Mouse (Mus musculus) liver, postnatal 0 days (tissue): ENCODE measurements around the gene Hyal1. TPM values are rescaled to one million over a fixed set of nuclear protein-coding genes. Genes with fewer than 3 reads are reported as not detected.

Source experiments
- ATAC-seq: fragments of 200-750 bp; cut with Nextera tagmentation; 2 replicates; pipeline ENCODE4 v1.8.0; 2017; ENCODE audit warnings: mild to moderate bottlenecking, moderate library complexity
- DNase-seq: peaks from one replicate; pipeline ENCODE4 v3.0.0-alpha.2; 2016
- H3K27ac ChIP-seq: fragments of 300-500 bp; sonication (generic); 2 replicates; pipeline ENCODE4 v1.5.1; 2014; ENCODE audit warnings: antibody characterized with exemption, moderate library complexity, mild to moderate bottlenecking, low read depth
- H3K27me3 ChIP-seq: fragments of 300-500 bp; sonication (generic); 2 replicates; pipeline ENCODE4 v1.6.1; 2014; ENCODE audit warnings: low read length, control low read depth, mixed read lengths; ENCODE audit not compliant: insufficient read depth
- H3K36me3 ChIP-seq: fragments of 300-500 bp; sonication (generic); replicated peaks from 2 replicates; pipeline ENCODE4 v1.6.1; 2014; ENCODE audit warnings: mild to moderate bottlenecking, control low read depth, low read length, moderate library complexity, mixed read lengths; ENCODE audit not compliant: insufficient read depth
- H3K4me1 ChIP-seq: fragments of 300-500 bp; sonication (generic); 2 replicates; pipeline ENCODE4 v1.6.1; 2014; ENCODE audit warnings: antibody characterized with exemption, mild to moderate bottlenecking, control low read depth; ENCODE audit not compliant: insufficient read depth
- H3K4me2 ChIP-seq: fragments of 300-500 bp; sonication (generic); 2 replicates; pipeline ENCODE4 v1.6.1; 2014; ENCODE audit warnings: low read depth, mild to moderate bottlenecking, low read length, moderate library complexity, mixed read lengths
- H3K4me3 ChIP-seq: fragments of 300-500 bp; sonication (generic); 2 replicates; pipeline ENCODE4 v1.5.1; 2014; ENCODE audit warnings: low read depth, low read length
- H3K9ac ChIP-seq: fragments of 300-500 bp; sonication (generic); replicated peaks from 2 replicates; pipeline ENCODE4 v1.6.1; 2014; ENCODE audit warnings: mild to moderate bottlenecking, moderate library complexity
- H3K9me3 ChIP-seq: fragments of 300-500 bp; sonication (generic); 2 replicates; pipeline ENCODE4 v1.6.1; 2016; ENCODE audit warnings: mild to moderate bottlenecking, control low read depth, low read length, mixed read lengths
- CTCF ChIP-seq: sonication (generic); IDR thresholded peaks from 2 replicates; pipeline ENCODE4 v1.5.1; 2016; ENCODE audit warnings: antibody characterized with exemption, low read depth
- EP300 ChIP-seq: IDR thresholded peaks from 2 replicates; pipeline ENCODE4 v1.6.1; 2016; ENCODE audit warnings: antibody characterized with exemption, low read depth, mild to moderate bottlenecking
- WGBS: fragments of 180-500 bp; shearing (Covaris S2); extraction: QIAGEN DNeasy Blood & Tissue Kit; methylation state at CpG from one replicate; pipeline ENCODE4 v1.1.7; 2014; ENCODE audit not compliant: insufficient replicate concordance; 5-methylcytosine and 5-hydroxymethylcytosine counted together
- polyA plus RNA-seq: library from polyadenylated mRNA; unstranded; fragments of >200 nt; fragmentation: Nextera tagmentation; extraction: Ambion mirVana; gene quantifications from 2 replicates; pipeline ENCODE4 v1.2.1, GENCODE M21; 2015

Hyal1 gene
- polyA plus RNA-seq, 1 experiment from 2014 or later: 3.3 TPM

DNA sequence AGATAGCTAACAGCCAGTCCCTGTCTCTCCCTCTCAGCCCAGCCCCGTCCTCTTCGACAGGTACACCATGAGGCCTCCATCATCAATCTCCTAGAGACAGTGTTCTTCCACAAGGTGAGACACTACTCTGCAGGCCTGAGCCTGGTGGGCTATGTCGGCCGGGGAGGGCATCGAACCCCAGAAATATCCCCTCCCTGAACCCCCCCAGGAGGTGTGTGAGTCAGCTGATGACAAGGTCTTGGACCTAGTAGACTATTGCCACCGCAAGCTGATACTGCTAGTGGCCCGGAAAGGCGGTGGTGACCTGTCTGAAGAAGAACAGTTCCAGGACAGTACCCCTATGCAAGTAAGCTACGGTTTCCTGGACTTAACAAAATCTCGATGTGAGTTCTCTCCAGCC, 27.9 kb upstream of the Hyal1 start:
- TF ChIP-seq EP300 (no peak), CTCF (no peak)
- no peak overlapping the region for H3K27ac ChIP-seq
- no peak for DNase-seq
- H3K27me3 ChIP-seq: 0 out of 2 replicates have a peak, but pooled peaks cover 10% of the 10 kb centered on the region
- no peak overlapping the region for H3K4me2 ChIP-seq
- H3K4me3 ChIP-seq: no peak overlapping the region
- H3K9me3 ChIP-seq: no peaks in the 10 kb centered on the region
- WGBS: 86% methylated on average over 10 of the region's 10 CpGs
- H3K4me1 ChIP-seq: peaks cover 51% of the 10 kb centered on the region
- peaks cover 3% of the 10 kb centered on the region; the same call in 1 of the 2 replicates for H3K36me3 ChIP-seq
- H3K9ac ChIP-seq: no peak overlapping the region
- ATAC-seq: no peak

DNA sequence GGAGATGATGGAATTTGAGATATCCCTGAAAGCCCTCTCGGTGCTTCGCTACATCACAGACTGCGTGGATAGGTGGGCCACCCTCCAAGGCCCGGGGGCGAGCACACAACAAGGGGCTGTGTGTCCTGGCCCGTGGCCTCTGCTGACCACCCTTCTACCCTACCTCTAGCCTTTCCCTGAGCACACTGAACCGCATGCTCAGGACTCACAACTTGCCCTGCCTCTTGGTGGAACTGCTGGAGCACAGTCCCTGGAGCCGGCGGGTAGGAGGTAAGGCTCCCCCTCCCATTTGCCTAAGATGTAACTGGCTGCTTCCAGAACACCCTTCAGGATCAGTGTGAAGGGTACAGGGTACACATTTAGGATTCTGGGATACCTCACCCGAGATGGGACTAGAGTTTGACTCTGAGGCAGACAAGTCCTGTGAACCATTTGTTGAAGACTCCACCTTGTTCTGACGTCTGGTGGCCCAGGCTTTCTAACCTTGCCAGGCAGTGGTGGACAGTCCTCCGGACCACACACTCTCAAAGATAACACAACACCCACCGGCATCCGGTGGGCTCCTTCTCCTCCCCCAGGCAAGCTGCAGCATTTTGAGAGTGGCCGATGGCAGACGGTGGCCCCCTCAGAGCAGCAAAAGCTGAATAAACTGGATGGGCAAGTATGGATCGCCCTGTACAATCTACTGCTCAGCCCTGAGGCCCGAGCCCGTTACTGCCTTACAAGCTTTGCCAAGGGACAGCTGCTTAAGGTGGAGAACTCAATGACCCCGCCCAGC, 27.2 kb upstream of the Hyal1 start:
- WGBS: 84% methylated on average over 20 of the region's 20 CpGs
- H3K9me3 ChIP-seq: no peaks in the 10 kb centered on the region
- no peak for ATAC-seq
- H3K27ac ChIP-seq: no peak overlapping the region
- no peak overlapping the region for H3K9ac ChIP-seq
- TF ChIP-seq EP300 (no peak), CTCF (no peak)
- peaks cover 55% of the 10 kb centered on the region for H3K4me1 ChIP-seq
- H3K4me2 ChIP-seq: no peak overlapping the region
- DNase-seq: no peak
- 0 out of 2 replicates have a peak, but pooled peaks cover 10% of the 10 kb centered on the region for H3K27me3 ChIP-seq
- peaks cover 3% of the 10 kb centered on the region; the same call in 1 of the 2 replicates for H3K36me3 ChIP-seq
- H3K4me3 ChIP-seq: no peak overlapping the region

DNA sequence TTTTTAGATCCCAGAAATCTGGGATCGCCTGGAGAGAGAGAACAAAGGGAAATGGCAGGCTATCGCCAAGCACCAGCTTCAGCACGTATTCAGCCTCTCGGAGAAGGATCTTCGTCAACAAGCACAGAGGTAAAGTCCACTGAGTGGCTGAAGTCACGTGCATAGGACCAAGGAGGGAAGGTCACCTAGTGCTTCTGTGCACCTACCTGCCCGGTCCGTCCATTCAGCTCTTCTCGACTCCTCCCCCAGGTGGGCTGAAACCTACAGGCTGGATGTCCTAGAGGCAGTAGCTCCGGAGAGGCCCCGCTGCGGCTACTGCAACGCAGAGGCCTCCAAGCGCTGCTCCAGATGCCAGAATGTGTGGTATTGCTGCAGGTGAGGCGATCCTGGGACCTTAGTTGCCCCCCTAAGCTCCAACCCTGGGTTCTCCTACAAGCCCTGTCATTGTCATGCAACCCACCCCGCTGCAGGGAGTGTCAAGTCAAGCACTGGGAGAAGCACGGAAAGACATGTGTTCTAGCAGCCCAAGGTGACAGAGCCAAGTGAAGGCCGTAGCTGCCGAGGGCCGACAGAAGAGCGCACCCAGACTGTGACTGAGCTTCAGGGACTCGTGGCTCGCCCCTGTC, 26.1 kb upstream of the Hyal1 start:
- Histone ChIP-seq H3K27ac (0 out of 2 replicates have a peak overlapping the region, but pooled peaks have one; percentile 7), H3K9ac (no peak overlapping the region), H3K36me3 (no peaks in the 10 kb centered on the region), H3K27me3 (0 out of 2 replicates have a peak, but pooled peaks cover 10% of the 10 kb centered on the region), H3K9me3 (no peaks in the 10 kb centered on the region), H3K4me2 (peak overlapping the region; percentile 88), H3K4me1 (peaks cover 55% of the 10 kb centered on the region), H3K4me3 (peak overlapping the region; percentile 46; the same call in 1 of the 2 replicates)
- DNase-seq (peak; percentile 49), ATAC-seq (no peak)
- no peak for TF ChIP-seq CTCF
- TF ChIP-seq EP300: no peak
- 42% methylated on average over 23 of the region's 23 CpGs for WGBS

DNA sequence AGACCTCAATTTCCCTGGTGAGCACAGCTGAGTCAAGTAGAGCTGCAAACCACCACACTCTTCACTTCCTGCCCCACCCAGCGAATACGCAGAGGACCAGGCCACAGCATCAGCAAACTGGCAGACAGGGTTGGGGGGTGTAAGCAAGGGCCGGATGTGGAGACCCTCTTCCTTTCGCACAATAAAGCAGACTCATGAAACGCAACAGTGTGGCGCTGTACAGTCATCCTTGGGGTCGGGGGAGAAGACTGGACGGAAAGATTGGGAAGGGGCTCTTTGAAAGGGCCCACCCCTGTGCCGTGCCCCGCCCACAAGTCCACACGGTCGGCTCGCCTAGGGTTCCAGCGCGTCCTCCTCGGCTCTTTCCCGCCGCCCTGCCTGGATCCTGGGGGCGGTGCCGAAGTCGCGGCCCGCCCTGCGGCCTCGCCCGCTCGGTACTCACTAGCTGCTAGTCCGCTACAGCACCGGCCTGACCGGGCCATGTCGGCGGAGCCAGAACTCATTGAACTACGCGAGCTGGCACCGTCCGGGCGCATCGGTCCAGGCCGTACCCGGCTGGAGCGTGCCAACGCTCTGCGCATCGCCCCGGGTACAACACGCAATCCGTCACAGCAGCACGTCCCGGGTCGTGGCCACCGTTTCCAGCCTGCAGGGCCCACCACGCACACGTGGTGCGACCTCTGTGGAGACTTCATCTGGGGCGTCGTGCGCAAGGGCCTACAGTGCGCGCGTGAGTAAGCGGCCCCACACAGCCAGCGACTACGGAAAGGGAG, 25.4 kb upstream of the Hyal1 start, which contains the start of gene Rassf1:
Rassf1 (plus strand) TSS at position 439 of the 773 bp plus-strand sequence.
- no peaks in the 10 kb centered on the region for H3K9me3 ChIP-seq
- peaks cover 59% of the 10 kb centered on the region for H3K4me1 ChIP-seq
- peak within 1 kb of the TSS; percentile 7; the same call in 1 of the 2 replicates for H3K27ac ChIP-seq
- H3K4me2 ChIP-seq: peak within 1 kb of the TSS; percentile 88
- WGBS: 2% methylated on average over 52 of the region's 63 CpGs
- ATAC-seq (peak; percentile 4; the same call in 1 of the 2 replicates), DNase-seq (peak; percentile 74)
- peak within 1 kb of the TSS; percentile 46 for H3K4me3 ChIP-seq
- H3K36me3 ChIP-seq: no peaks in the 10 kb centered on the region; the same call in 1 of the 2 replicates
- no peak for TF ChIP-seq EP300
- TF ChIP-seq CTCF: no peak
- peak within 1 kb of the TSS; percentile 68 for H3K9ac ChIP-seq
- 0 out of 2 replicates have a peak, but pooled peaks cover 10% of the 10 kb centered on the region for H3K27me3 ChIP-seq

DNA sequence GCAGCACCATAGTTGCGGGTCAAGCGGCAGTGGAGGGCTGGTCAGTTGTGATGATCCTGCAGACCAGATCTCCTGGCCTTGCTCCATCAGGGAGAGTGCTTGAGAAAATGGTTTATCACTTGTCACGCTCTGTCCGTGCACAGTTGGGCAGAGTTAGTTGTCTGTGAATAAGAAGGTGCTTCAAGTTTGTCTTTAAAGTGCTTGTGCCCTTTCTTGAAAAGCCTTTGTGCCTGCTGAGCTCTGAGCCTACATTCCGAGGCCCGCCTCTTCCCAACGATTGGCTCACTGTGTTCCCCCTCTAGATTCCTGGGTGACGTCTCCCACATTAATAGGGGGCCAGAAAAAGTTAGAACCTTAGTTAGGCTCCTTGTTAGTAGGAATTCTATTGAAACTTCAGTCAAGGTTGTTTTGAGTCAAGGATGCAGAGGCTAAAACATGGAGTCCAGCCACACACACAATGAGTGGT, 24.8 kb upstream of the Hyal1 start:
- Histone ChIP-seq H3K4me2 (peak overlapping the region; percentile 88), H3K4me3 (peak overlapping the region; percentile 46), H3K27me3 (0 out of 2 replicates have a peak, but pooled peaks cover 10% of the 10 kb centered on the region), H3K27ac (no peak overlapping the region), H3K9ac (peak overlapping the region; percentile 68), H3K36me3 (peaks cover 6% of the 10 kb centered on the region; the same call in 1 of the 2 replicates), H3K9me3 (no peaks in the 10 kb centered on the region), H3K4me1 (peaks cover 61% of the 10 kb centered on the region)
- 29% methylated on average over 8 of the region's 8 CpGs for WGBS
- TF ChIP-seq EP300: no peak
- no peak for TF ChIP-seq CTCF
- ATAC-seq (no peak), DNase-seq (no peak)
